Mouse (Mus musculus) heart, postnatal 0 days (tissue): ENCODE measurements at regions not wholly inside any gene's neighbourhood (a gene's known extent, or its start where the extent isn't known, plus 50 kb on each side); places are given as distances from the start of the nearest gene placed in this dataset.

Source experiments
- ATAC-seq: fragments of 200-750 bp; cut with Nextera tagmentation; 2 replicates; pipeline ENCODE4 v1.8.0; 2017; ENCODE audit warnings: low read depth, moderate number of reproducible peaks, moderate library complexity; ENCODE audit not compliant: insufficient read depth
- DNase-seq: peaks from one replicate; pipeline ENCODE4 v3.0.0-alpha.2; 2016; ENCODE audit warnings: low spot score
- H3K27ac ChIP-seq: fragments of 300-500 bp; sonication (generic); 2 replicates; pipeline ENCODE4 v1.5.1; 2014; ENCODE audit warnings: low read depth, mild to moderate bottlenecking
- H3K27me3 ChIP-seq: fragments of 300-500 bp; sonication (generic); 2 replicates; pipeline ENCODE4 v1.6.1; 2014; ENCODE audit warnings: low read length, mixed read lengths; ENCODE audit not compliant: control insufficient read depth, insufficient read depth
- H3K36me3 ChIP-seq: fragments of 300-500 bp; sonication (generic); replicated peaks from 2 replicates; pipeline ENCODE4 v1.6.1; 2014; ENCODE audit warnings: low read length, mixed read lengths; ENCODE audit not compliant: control insufficient read depth, insufficient read depth
- H3K4me1 ChIP-seq: fragments of 300-500 bp; sonication (generic); 2 replicates; pipeline ENCODE4 v1.6.1; 2014; ENCODE audit warnings: antibody characterized with exemption; ENCODE audit not compliant: control insufficient read depth, insufficient read depth
- H3K4me2 ChIP-seq: fragments of 300-500 bp; sonication (generic); 2 replicates; pipeline ENCODE4 v1.6.1; 2014; ENCODE audit warnings: low read depth, mild to moderate bottlenecking, low read length, moderate library complexity
- H3K4me3 ChIP-seq: fragments of 300-500 bp; sonication (generic); 2 replicates; pipeline ENCODE4 v1.5.1; 2014; ENCODE audit warnings: low read depth, low read length
- H3K9ac ChIP-seq: fragments of 300-500 bp; sonication (generic); replicated peaks from 2 replicates; pipeline ENCODE4 v1.6.1; 2014; ENCODE audit warnings: low read depth, low read length, mixed read lengths
- H3K9me3 ChIP-seq: fragments of 300-500 bp; sonication (generic); replicated peaks from 2 replicates; pipeline ENCODE4 v1.6.1; 2016; ENCODE audit warnings: low read length; ENCODE audit not compliant: control insufficient read depth
- CTCF ChIP-seq: IDR thresholded peaks from 2 replicates; pipeline ENCODE4 v1.5.1; 2016; ENCODE audit warnings: antibody characterized with exemption, control low read depth, low read depth
- EP300 ChIP-seq: IDR thresholded peaks from 2 replicates; pipeline ENCODE4 v1.6.1; 2016; ENCODE audit warnings: antibody characterized with exemption, low read depth
- WGBS: fragments of 180-500 bp; shearing (Covaris S2); extraction: QIAGEN DNeasy Blood & Tissue Kit; methylation state at CpG from one replicate; pipeline ENCODE4 v1.1.7; 2014; 5-methylcytosine and 5-hydroxymethylcytosine counted together

GRCm38 (mm10) chr1:35429471-35429870, 579.7 kb downstream of the Plekhb2 start:
- no peaks in the 10 kb centered on the region for H3K36me3 ChIP-seq
- H3K27ac ChIP-seq: no peak overlapping the region
- H3K4me1 ChIP-seq: no peaks in the 10 kb centered on the region
- TF ChIP-seq EP300: no peak
- DNase-seq (no peak), ATAC-seq (no peak)
- 0 out of 2 replicates have a peak, but pooled peaks cover 3% of the 10 kb centered on the region for H3K9me3 ChIP-seq
- no peak overlapping the region for H3K4me2 ChIP-seq
- 79% methylated on average over 1 of the region's 1 CpGs for WGBS
- no peak overlapping the region for H3K4me3 ChIP-seq
- no peak overlapping the region for H3K9ac ChIP-seq
- no peaks in the 10 kb centered on the region for H3K27me3 ChIP-seq

GRCm38 (mm10) chr1:35435721-35436120, 585.9 kb downstream of the Plekhb2 start:
- Histone ChIP-seq H3K9ac (no peak overlapping the region), H3K4me2 (no peak overlapping the region), H3K9me3 (0 out of 2 replicates have a peak, but pooled peaks cover 3% of the 10 kb centered on the region), H3K4me1 (no peaks in the 10 kb centered on the region), H3K27ac (no peak overlapping the region), H3K36me3 (no peaks in the 10 kb centered on the region), H3K4me3 (no peak overlapping the region), H3K27me3 (no peaks in the 10 kb centered on the region)
- no peak for DNase-seq
- ATAC-seq: no peak
- no peak for TF ChIP-seq CTCF
- TF ChIP-seq EP300: no peak
- WGBS: 87% methylated on average over 3 of the region's 3 CpGs

- ATAC-seq (no peak), DNase-seq (no peak)
- no peaks in the 10 kb centered on the region for H3K27me3 ChIP-seq
- H3K4me3 ChIP-seq: no peak overlapping the region
- H3K9ac ChIP-seq: no peak overlapping the region
- H3K9me3 ChIP-seq: no peaks in the 10 kb centered on the region
- H3K36me3 ChIP-seq: no peaks in the 10 kb centered on the region
- H3K27ac ChIP-seq: no peak overlapping the region
- TF ChIP-seq EP300 (no peak), CTCF (0 out of 2 replicates have a peak, but pooled peaks have one; percentile 8)
- H3K4me2 ChIP-seq: no peak overlapping the region
- no peaks in the 10 kb centered on the region for H3K4me1 ChIP-seq
Observed at GRCm38 (mm10) chr1:35447345-35447744, 597.6 kb downstream of the Plekhb2 start.

- TF ChIP-seq CTCF (no peak), EP300 (no peak)
- Histone ChIP-seq H3K27me3 (no peaks in the 10 kb centered on the region), H3K27ac (no peak overlapping the region), H3K9ac (no peak overlapping the region), H3K36me3 (no peaks in the 10 kb centered on the region), H3K4me1 (no peaks in the 10 kb centered on the region), H3K4me2 (no peak overlapping the region), H3K9me3 (no peaks in the 10 kb centered on the region), H3K4me3 (no peak overlapping the region)
- 77% methylated on average over 19 of the region's 19 CpGs for WGBS
- ATAC-seq (no peak), DNase-seq (no peak)
Observed at GRCm38 (mm10) chr1:35452441-35453107, 602.8 kb downstream of the Plekhb2 start.

- H3K4me1 ChIP-seq: no peaks in the 10 kb centered on the region
- no peaks in the 10 kb centered on the region for H3K27me3 ChIP-seq
- ATAC-seq (no peak), DNase-seq (no peak)
- H3K36me3 ChIP-seq: no peaks in the 10 kb centered on the region
- WGBS: 78% methylated on average over 9 of the region's 9 CpGs
- H3K9ac ChIP-seq: no peak overlapping the region
- no peak overlapping the region for H3K27ac ChIP-seq
- no peak overlapping the region for H3K4me2 ChIP-seq
- no peaks in the 10 kb centered on the region for H3K9me3 ChIP-seq
- no peak for TF ChIP-seq CTCF
- no peak for TF ChIP-seq EP300
- H3K4me3 ChIP-seq: no peak overlapping the region
Observed at GRCm38 (mm10) chr1:35457591-35457990, 607.8 kb downstream of the Plekhb2 start.

- Histone ChIP-seq H3K9me3 (no peaks in the 10 kb centered on the region), H3K27ac (no peak overlapping the region), H3K4me1 (no peaks in the 10 kb centered on the region), H3K9ac (no peak overlapping the region), H3K27me3 (no peaks in the 10 kb centered on the region), H3K4me2 (no peak overlapping the region), H3K36me3 (no peaks in the 10 kb centered on the region), H3K4me3 (no peak overlapping the region)
- TF ChIP-seq EP300 (no peak), CTCF (no peak; the same call in 1 of the 2 replicates)
- WGBS: 50% methylated on average over 3 of the region's 3 CpGs
- DNase-seq (no peak), ATAC-seq (no peak)
Observed at GRCm38 (mm10) chr1:35465081-35465480, 603.1 kb upstream of the Hs6st1 start.
